Mouse (Mus musculus) monocyte, adult 5-6 weeks (primary cell): ENCODE results near the gene Gstm7. TPM values are rescaled to one million over a fixed set of nuclear protein-coding genes. Genes with fewer than 3 reads are reported as not detected.
"Not testable (repeated sequence)": the region's sequence is repeated elsewhere in the genome, so short reads cannot be mapped to it uniquely, and the experiment has no call there.

Experiments
- ATAC-seq: fragments of 153-309, 156-312 bp; replicated peaks from 2 replicates; pipeline ENCODE4 v1.8.0; 2017; ENCODE audit warnings: mild to moderate bottlenecking; ENCODE audit not compliant: low TSS enrichment, insufficient number of reproducible peaks, severe bottlenecking, poor library complexity, low FRiP score
- total RNA-seq: library from RNA; stranded (forward); fragments of 200-1000, 200-491, 200-594 nt; gene quantifications from 3 replicates; pipeline ENCODE4 v1.2.3, GENCODE M21; 2017

The Gstm7 gene
- total RNA-seq, 1 experiment from 2014 or later: not detected

GRCm38 (mm10) chr3:107895194-107895719 is 36.4 kb downstream of the Gstm7 start:
- ATAC-seq: no peak

GRCm38 (mm10) chr3:107889236-107889635 is 42.4 kb downstream of the Gstm7 start:
- ATAC-seq: not testable (repeated sequence)

- ATAC-seq: no peak
Measured at GRCm38 (mm10) chr3:107887674-107888495, 43.7 kb downstream of the Gstm7 start.

GRCm38 (mm10) chr3:107877747-107878736 is 53.6 kb downstream of the Gstm7 start:
- no peak for ATAC-seq

- no peak for ATAC-seq
Measured at GRCm38 (mm10) chr3:107877005-107877404, 54.6 kb downstream of the Gstm7 start, which contains the start of gene Eps8l3. TSS of gene Eps8l3 (plus strand) at chr3:107877229.

Other genes starting within 250 kb of the Gstm7 start
- 42.0 to 72.7 TPM (median 53.6 TPM) in 3 replicates for gene Ahcyl1, start 235.3 kb downstream of the Gstm7 start, total RNA-seq
- 18.1 to 110 TPM (median 76.3 TPM) in 3 replicates for gene Csf1, start 171.3 kb downstream of the Gstm7 start, total RNA-seq
- gene Eps8l3, start 54.6 kb downstream of the Gstm7 start, total RNA-seq: not detected in 3 replicates
- 5.0 to 6.9 TPM in 2 of 3 replicates, not detected in the other for gene Gstm5, start 36.0 kb downstream of the Gstm7 start, total RNA-seq
- gene Gstm6, start 11.9 kb upstream of the Gstm7 start, total RNA-seq: not detected in 3 replicates
- not detected in 3 replicates for gene Gstm3, start 37.5 kb upstream of the Gstm7 start, total RNA-seq
- gene Gstm2, start 54.6 kb upstream of the Gstm7 start, total RNA-seq: not detected in 3 replicates
- gene Gstm1, start 86.2 kb upstream of the Gstm7 start, total RNA-seq: 43.8 to 75.0 TPM (median 64.1 TPM) in 3 replicates
- 7.4 to 12.4 TPM (median 8.4 TPM) in 3 replicates for gene Gstm4, start 113.1 kb upstream of the Gstm7 start, total RNA-seq
- 15.6 to 22.0 TPM (median 18.4 TPM) in 3 replicates for gene Ampd2, start 154.8 kb upstream of the Gstm7 start, total RNA-seq
- not detected in 3 replicates for gene Gnat2, start 161.0 kb upstream of the Gstm7 start, total RNA-seq
- gene Gnai3, start 214.3 kb upstream of the Gstm7 start, total RNA-seq: 156 to 172 TPM (median 164 TPM) in 3 replicates
- gene Gpr61, start 223.1 kb upstream of the Gstm7 start, total RNA-seq: not detected in 3 replicates